ENCODE assay signal across 15 mouse cellular contexts in genomic region chr5:125508006-125508405, GRCm38 (mm10). TPM values are rescaled to one million over a fixed set of nuclear protein-coding genes. Genes with fewer than 3 reads are reported as not detected.
"Had no signal": no experiment of that assay in that cellular context is flagged by ENCODE, and none has a peak within 500 bp of the region (broad histone marks: within the 10 kb centered on the region; RNA-seq: fewer than 3 reads in every experiment).

No protein-coding gene starts in this region.

- H3K27ac ChIP-seq: neural tube, embryonic 13.5 days; neural tube, embryonic 15.5 days; stomach, embryonic 15.5 days; stomach, postnatal 0 days had no signal

- DNase-seq: right cerebral cortex, adult 18-20 months; right cerebral cortex, postnatal 14 days; right cerebral cortex, postnatal 25 days; right cerebral cortex, postnatal 4 days; spleen, adult 18-20 months; thymus, adult 18-20 months; thymus, adult 2 months; thymus, postnatal 14 days; thymus, postnatal 25 days; thymus, postnatal 36 days had no signal

- H3K9me3 ChIP-seq: neural tube, embryonic 13.5 days; neural tube, embryonic 15.5 days; stomach, embryonic 15.5 days had no signal

- H3K4me1 ChIP-seq: stomach, embryonic 15.5 days had no signal

- H3K27me3 ChIP-seq: neural tube, embryonic 13.5 days; neural tube, embryonic 15.5 days; stomach, embryonic 15.5 days had no signal

- H3K9ac ChIP-seq: neural tube, embryonic 13.5 days; neural tube, embryonic 15.5 days; stomach, embryonic 15.5 days had no signal

- H3K4me2 ChIP-seq: neural tube, embryonic 13.5 days; neural tube, embryonic 15.5 days; stomach, embryonic 15.5 days had no signal

- H3K4me3 ChIP-seq: neural tube, embryonic 13.5 days; neural tube, embryonic 15.5 days; stomach, embryonic 15.5 days had no signal

RNA-seq across cellular contexts. Expression of gene Tmem132b, which starts 23.6 kb away (rescaled TPM):
- polyA plus RNA-seq: thymus, postnatal 0 days had no signal
